In the genomic region with DNA sequence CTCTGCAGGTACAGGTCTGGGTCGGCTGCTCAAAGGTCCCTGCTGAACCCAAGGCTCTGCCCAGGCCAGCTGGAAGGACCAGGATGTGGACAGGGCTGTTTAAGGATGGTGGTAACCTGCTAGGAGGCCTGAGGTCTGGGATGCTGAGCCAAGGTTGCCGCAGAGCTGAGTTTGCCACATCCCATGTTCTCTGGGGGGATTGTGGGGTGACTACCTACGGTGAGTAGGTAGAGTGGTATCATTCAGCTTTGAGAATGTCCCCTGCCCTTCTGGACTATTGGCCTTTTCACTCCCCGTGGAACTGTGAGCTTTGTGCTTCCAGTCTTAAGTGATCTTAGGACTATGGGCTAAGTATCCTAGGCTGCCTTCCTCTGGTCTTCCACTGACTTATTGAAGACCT, we compare ENCODE assay signal across 15 mouse cellular contexts. TPM values are rescaled to one million over a fixed set of nuclear protein-coding genes. Genes with fewer than 3 reads are reported as not detected.
DNase-seq lines count a peak whose midpoint lies in the region; ATAC-seq and TF ChIP-seq lines count a peak whose summit lies in the region.
"Had no signal": no experiment of that assay in that cellular context is flagged by ENCODE, and none has a peak within 500 bp of the region (broad histone marks: within the 10 kb centered on the region; RNA-seq: fewer than 3 reads in every experiment).

No protein-coding gene starts in this region.

- DNase-seq in kidney, adult 18-20 months: peak; percentile 40
- DNase-seq in kidney, postnatal 4 days: no peak
- no peak for DNase-seq in testis, postnatal 10 days (ENCODE audit: low spot score)
- DNase-seq in spleen, adult 18-20 months: no peak
- no peak for DNase-seq in heart, postnatal 4 days
- DNase-seq: cerebellum, postnatal 10 days; lung, postnatal 14 days; right cerebral cortex, postnatal 25 days; thymus, adult 18-20 months had no signal

- TF ChIP-seq POLR2A in testis, adult 2 months (IDR thresholded peaks at IDR 0.05; ENCODE audit: control insufficient read depth, low read depth, low read length): no peak; the same call in 1 of the 2 replicates

- no peak overlapping the region for H3K9ac ChIP-seq in liver, embryonic 12.5 days
- H3K9ac ChIP-seq: embryonic facial prominence, embryonic 15.5 days; limb, embryonic 15.5 days had no signal

- H3K36me3 ChIP-seq in testis, adult 2 months (ENCODE audit: control insufficient read depth, insufficient read depth, low read length): no peaks in the 10 kb centered on the region; the same call in 1 of the 2 replicates
- peaks cover 65% of the 10 kb centered on the region for H3K36me3 ChIP-seq in liver, embryonic 12.5 days

- H3K27me3 ChIP-seq in testis, adult 2 months (ENCODE audit: control insufficient read depth, insufficient read depth, low read length): no peaks in the 10 kb centered on the region
- H3K27me3 ChIP-seq in liver, embryonic 12.5 days (replicated peaks): no peaks in the 10 kb centered on the region
- H3K27me3 ChIP-seq: embryonic facial prominence, embryonic 15.5 days; heart, embryonic 13.5 days; limb, embryonic 15.5 days had no signal

- no peak for ATAC-seq in liver, embryonic 12.5 days
- ATAC-seq: forebrain, embryonic 14.5 days had no signal

- WGBS in liver, embryonic 12.5 days (ENCODE audit: insufficient replicate concordance): 91% methylated on average over 4 of the region's 4 CpGs

- no peak overlapping the region for H3K4me2 ChIP-seq in liver, embryonic 12.5 days
- H3K4me2 ChIP-seq: limb, embryonic 15.5 days had no signal

- H3K27ac ChIP-seq in testis, adult 2 months (ENCODE audit: control insufficient read depth, insufficient read depth, low read depth, low read length): no peak overlapping the region
- H3K27ac ChIP-seq in liver, embryonic 12.5 days: peak overlapping the region; percentile 64; the same call in 1 of the 2 replicates
- H3K27ac ChIP-seq: embryonic facial prominence, embryonic 15.5 days; heart, embryonic 13.5 days; limb, embryonic 15.5 days had no signal

- H3K9me3 ChIP-seq in liver, embryonic 12.5 days (replicated peaks): no peaks in the 10 kb centered on the region
- H3K9me3 ChIP-seq: embryonic facial prominence, embryonic 15.5 days; heart, embryonic 13.5 days; limb, embryonic 15.5 days had no signal

- no peak for TF ChIP-seq CTCF in testis, adult 2 months (IDR thresholded peaks at IDR 0.05; ENCODE audit: control insufficient read depth, insufficient read depth, insufficient replicate concordance, low read depth, low read length)

- peaks cover 7% of the 10 kb centered on the region; the same call in 1 of the 2 replicates for H3K4me1 ChIP-seq in testis, adult 2 months (ENCODE audit: control insufficient read depth, insufficient read depth, low read length)
- H3K4me1 ChIP-seq in liver, embryonic 12.5 days: peaks cover 41% of the 10 kb centered on the region

- H3K4me3 ChIP-seq in testis, adult 2 months (ENCODE audit: control insufficient read depth, low read depth, low read length): peak overlapping the region; percentile 16
- no peak overlapping the region for H3K4me3 ChIP-seq in liver, embryonic 12.5 days
- H3K4me3 ChIP-seq: embryonic facial prominence, embryonic 15.5 days; heart, embryonic 13.5 days; limb, embryonic 15.5 days had no signal

RNA-seq across cellular contexts. Expression of a gene that starts 9.5 kb away (rescaled TPM):
- polyA plus RNA-seq in testis, adult 2 months (2012; rRNA removed): 3,516 and 3,720 TPM in 2 replicates
- 682 and 685 TPM in 2 replicates for polyA plus RNA-seq in liver, embryonic 12.5 days (2016; fragmentation: Nextera tagmentation; extraction: Ambion mirVana)
- 100 to 1,000 TPM; 450 to 489 TPM for total RNA-seq in heart, postnatal 4 days (2021)

RNA-seq across cellular contexts. Expression of a gene that starts 16.9 kb away (rescaled TPM):
- polyA plus RNA-seq in testis, adult 2 months (2012; rRNA removed): 104 and 113 TPM in 2 replicates
- polyA plus RNA-seq in liver, embryonic 12.5 days (2016; fragmentation: Nextera tagmentation; extraction: Ambion mirVana): 142 and 147 TPM in 2 replicates
- 10 to 100 TPM; 66.6 to 70.7 TPM for total RNA-seq in heart, postnatal 4 days (2021)

RNA-seq across cellular contexts. Expression of a gene that starts 40.1 kb away (rescaled TPM):
- polyA plus RNA-seq in testis, adult 2 months (2012; rRNA removed): 2.1 and 3.4 TPM in 2 replicates
- 22.3 and 22.8 TPM in 2 replicates for polyA plus RNA-seq in liver, embryonic 12.5 days (2016; fragmentation: Nextera tagmentation; extraction: Ambion mirVana)
- 1 to 10 TPM; 4.0 to 4.1 TPM for total RNA-seq in heart, postnatal 4 days (2021)

RNA-seq across cellular contexts. Expression of a gene that starts 48.9 kb away (rescaled TPM):
- 13.9 and 14.0 TPM in 2 replicates for polyA plus RNA-seq in testis, adult 2 months (2012; rRNA removed)
- 15.0 and 15.4 TPM in 2 replicates for polyA plus RNA-seq in liver, embryonic 12.5 days (2016; fragmentation: Nextera tagmentation; extraction: Ambion mirVana)
- 10 to 100 TPM; 19.0 to 19.4 TPM for total RNA-seq in heart, postnatal 4 days (2021)

RNA-seq across cellular contexts. Expression of a gene that starts 59.1 kb away (rescaled TPM):
- polyA plus RNA-seq in testis, adult 2 months (2012; rRNA removed): 215 and 222 TPM in 2 replicates
- 18.6 and 19.8 TPM in 2 replicates for polyA plus RNA-seq in liver, embryonic 12.5 days (2016; fragmentation: Nextera tagmentation; extraction: Ambion mirVana)
- total RNA-seq in heart, postnatal 4 days (2021): 10 to 100 TPM; 98.7 to 99.9 TPM
